Mouse (Mus musculus) activated CD4-positive, CD25-positive, alpha-beta regulatory T cell, adult 4 months (primary cell): ENCODE results near the gene Ppp1r14c. TPM values are rescaled to one million over a fixed set of nuclear protein-coding genes. Genes with fewer than 3 reads are reported as not detected.
"Not testable (repeated sequence)": the region's sequence is repeated elsewhere in the genome, so short reads cannot be mapped to it uniquely, and the experiment has no call there.

Experiments
- ATAC-seq: one replicate; pipeline ENCODE4 v1.8.0; 2017
- polyA plus RNA-seq, 2 experiments: library from polyadenylated mRNA; unstranded; fragments of 100-300 nt; shearing (Covaris generic); gene quantifications; one replicate each; pipeline ENCODE4 v1.2.1; 2017

The Ppp1r14c gene
- polyA plus RNA-seq, 2 experiments from 2014 or later, result not detected

GRCm38 (mm10) chr10:3476611-3477010 lies 110.8 kb downstream of the Ppp1r14c start:
- ATAC-seq, result no peak

GRCm38 (mm10) chr10:3479772-3480171 lies 113.9 kb downstream of the Ppp1r14c start:
- ATAC-seq, result no peak

- no peak for ATAC-seq
Observed at GRCm38 (mm10) chr10:3490052-3490451, 124.2 kb downstream of the Ppp1r14c start.

- ATAC-seq, result no peak
Observed at GRCm38 (mm10) chr10:3496791-3497190, 130.9 kb downstream of the Ppp1r14c start.

GRCm38 (mm10) chr10:3500846-3501245 lies 135.0 kb downstream of the Ppp1r14c start:
- not testable (repeated sequence) for ATAC-seq

GRCm38 (mm10) chr10:3507484-3508221 lies 141.8 kb downstream of the Ppp1r14c start:
- ATAC-seq, result no peak

GRCm38 (mm10) chr10:3508222-3508588 lies 142.3 kb downstream of the Ppp1r14c start:
- ATAC-seq, result no peak

GRCm38 (mm10) chr10:3508746-3509145 lies 142.9 kb downstream of the Ppp1r14c start:
- ATAC-seq, result no peak

- no peak for ATAC-seq
Observed at GRCm38 (mm10) chr10:3509663-3510277, 143.9 kb downstream of the Ppp1r14c start.

- ATAC-seq, result no peak
Observed at GRCm38 (mm10) chr10:3510486-3510885, 144.6 kb downstream of the Ppp1r14c start.

GRCm38 (mm10) chr10:3511401-3511800 lies 145.5 kb downstream of the Ppp1r14c start:
- ATAC-seq, result peak; percentile 18

- no peak for ATAC-seq
Observed at GRCm38 (mm10) chr10:3512620-3513305, 146.9 kb downstream of the Ppp1r14c start.

- ATAC-seq, result no peak
Observed at GRCm38 (mm10) chr10:3513947-3514346, 148.1 kb downstream of the Ppp1r14c start.

Other genes starting within 250 kb of the Ppp1r14c start
- not detected for gene H60c, start 98.3 kb upstream of the Ppp1r14c start, polyA plus RNA-seq
- gene Iyd, start 174.2 kb downstream of the Ppp1r14c start, polyA plus RNA-seq, result not detected